Mouse (Mus musculus) megakaryocyte, embryonic 14.5 days (primary cell): ENCODE measurements around the gene Naa60. TPM values are rescaled to one million over a fixed set of nuclear protein-coding genes. Genes with fewer than 3 reads are reported as not detected.

Experiments used
- H3K27me3 ChIP-seq: replicated peaks from 2 replicates; pipeline ENCODE3; 2012; ENCODE audit warnings: inconsistent platforms
- H3K36me3 ChIP-seq: replicated peaks from 2 replicates; pipeline ENCODE3; 2012; ENCODE audit warnings: low read length, inconsistent platforms, mixed read lengths
- H3K4me1 ChIP-seq: 2 replicates; pipeline ENCODE4 v1.6.1; 2012; ENCODE audit warnings: inconsistent platforms
- H3K4me3 ChIP-seq: replicated peaks from 2 replicates; pipeline ENCODE3; 2012; ENCODE audit warnings: moderate library complexity, mild to moderate bottlenecking, inconsistent platforms
- H3K9me3 ChIP-seq: 2 replicates; pipeline ENCODE4 v1.6.1; 2012; ENCODE audit warnings: inconsistent platforms
- FLI1 ChIP-seq: IDR thresholded peaks from 2 replicates; pipeline ENCODE4 v1.6.1; 2012; ENCODE audit warnings: low read length, inconsistent platforms, mixed read lengths
- GATA1 ChIP-seq: IDR thresholded peaks from 3 replicates; pipeline ENCODE4 v1.6.1; 2012; ENCODE audit warnings: mixed read lengths, low read length, inconsistent platforms, borderline replicate concordance
- polyA plus RNA-seq: library from polyadenylated mRNA; stranded (reverse); fragments of >175 nt; gene quantifications from 2 replicates; pipeline ENCODE4 v1.2.3, GENCODE M21; 2012; ENCODE audit warnings: low replicate concordance; ENCODE audit not compliant: insufficient read depth

The Naa60 gene
- 30.2 and 49.6 TPM in 2 replicates for polyA plus RNA-seq

DNA sequence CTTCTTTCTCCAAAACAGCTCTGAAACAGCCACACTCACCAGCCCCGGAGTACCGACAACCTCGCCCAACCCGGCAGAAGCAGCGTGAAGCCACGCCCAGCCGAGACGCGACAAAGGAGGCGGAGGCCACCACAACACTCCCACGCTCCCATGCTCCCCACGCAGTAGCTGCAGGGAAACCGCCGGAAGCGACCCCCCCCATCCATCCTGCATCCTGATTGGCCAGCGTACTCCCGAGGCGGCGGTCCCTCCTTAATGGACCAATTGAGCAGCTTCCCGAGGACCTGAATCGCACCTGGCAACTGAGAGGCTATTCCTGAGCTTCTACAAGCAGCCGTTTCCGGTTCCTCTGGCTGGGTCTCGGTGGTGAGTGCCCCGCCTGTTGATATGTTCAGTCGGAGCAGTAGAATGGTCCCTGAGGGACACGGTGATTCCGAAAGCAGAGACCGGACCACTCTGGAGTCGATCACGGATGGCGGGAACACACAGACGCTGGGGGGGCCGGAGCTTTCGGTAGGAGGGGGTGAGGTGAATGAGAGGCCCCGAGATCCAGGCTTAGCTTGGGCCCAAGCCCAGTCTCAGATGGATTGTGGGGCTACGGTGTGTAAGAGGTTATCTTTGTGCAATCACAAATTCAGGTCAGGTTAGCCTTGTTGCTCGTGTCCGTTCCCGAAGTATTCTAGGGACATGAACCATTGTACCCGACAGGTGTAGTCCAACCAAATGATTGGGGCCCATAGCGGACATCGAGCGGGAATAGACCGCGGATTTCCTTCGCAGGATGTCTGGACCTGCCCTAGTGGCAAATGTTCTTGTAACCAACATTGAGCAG, at the start of gene Naa60:
TSS of gene Naa60 (plus strand) at position 160 of the 832 bp plus-strand sequence.
- Histone ChIP-seq H3K9me3 (no peaks in the 10 kb centered on the region), H3K27me3 (no peaks in the 10 kb centered on the region), H3K36me3 (peaks cover 48% of the 10 kb centered on the region), H3K4me1 (peaks cover 61% of the 10 kb centered on the region), H3K4me3 (peak within 1 kb of the TSS; percentile 97)
- TF ChIP-seq GATA1 (no peak), FLI1 (peak; percentile 46; the same call in 1 of the 2 replicates)

DNA sequence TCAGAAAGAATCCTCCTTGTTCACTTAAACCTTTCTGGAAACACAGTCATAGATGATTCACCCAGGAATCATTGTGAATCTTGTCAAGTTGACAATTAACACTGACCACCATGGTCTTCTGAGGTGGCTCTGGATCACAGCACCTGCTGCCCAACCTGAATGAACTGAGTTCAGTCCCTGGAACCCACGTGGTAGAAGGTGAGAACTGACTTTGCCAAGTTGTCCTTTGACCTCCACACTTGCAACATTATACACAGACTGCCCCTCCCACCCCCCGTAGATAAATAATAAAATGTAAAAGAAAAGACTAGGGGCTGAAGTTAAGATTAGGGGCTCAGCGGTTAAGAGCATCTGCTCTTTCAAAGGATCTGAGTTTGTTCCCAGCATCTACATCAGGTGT, 44.2 kb upstream of the Naa60 start:
- TF ChIP-seq FLI1 (no peak), GATA1 (no peak)
- Histone ChIP-seq H3K4me1 (peaks cover 7% of the 10 kb centered on the region; the same call in 1 of the 2 replicates), H3K9me3 (peaks cover 6% of the 10 kb centered on the region), H3K36me3 (no peaks in the 10 kb centered on the region), H3K4me3 (no peak overlapping the region), H3K27me3 (no peaks in the 10 kb centered on the region)

DNA sequence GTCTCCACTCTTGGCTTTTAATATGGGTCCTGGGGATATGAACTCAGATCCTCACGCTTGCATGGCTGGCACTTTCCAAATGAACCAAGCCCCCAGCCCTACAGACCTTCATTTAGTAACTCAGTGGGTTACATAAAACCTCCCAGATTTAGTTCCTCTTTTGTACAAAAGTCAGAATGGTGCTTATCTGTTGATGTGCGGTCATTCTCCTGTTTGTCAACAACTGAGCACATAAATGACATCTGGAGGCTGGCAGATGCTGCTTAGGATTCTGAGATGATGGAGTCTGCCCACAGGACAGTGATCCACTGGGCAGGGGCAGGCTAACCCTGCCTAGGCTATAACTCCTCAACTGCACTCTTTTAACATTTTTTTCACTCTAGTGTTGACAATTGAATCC, 42.4 kb upstream of the Naa60 start:
- H3K36me3 ChIP-seq = no peaks in the 10 kb centered on the region
- H3K27me3 ChIP-seq = no peaks in the 10 kb centered on the region
- TF ChIP-seq FLI1 = no peak
- TF ChIP-seq GATA1 = no peak
- H3K4me1 ChIP-seq = peaks cover 7% of the 10 kb centered on the region; the same call in 1 of the 2 replicates
- no peak overlapping the region for H3K4me3 ChIP-seq
- peaks cover 6% of the 10 kb centered on the region for H3K9me3 ChIP-seq

DNA sequence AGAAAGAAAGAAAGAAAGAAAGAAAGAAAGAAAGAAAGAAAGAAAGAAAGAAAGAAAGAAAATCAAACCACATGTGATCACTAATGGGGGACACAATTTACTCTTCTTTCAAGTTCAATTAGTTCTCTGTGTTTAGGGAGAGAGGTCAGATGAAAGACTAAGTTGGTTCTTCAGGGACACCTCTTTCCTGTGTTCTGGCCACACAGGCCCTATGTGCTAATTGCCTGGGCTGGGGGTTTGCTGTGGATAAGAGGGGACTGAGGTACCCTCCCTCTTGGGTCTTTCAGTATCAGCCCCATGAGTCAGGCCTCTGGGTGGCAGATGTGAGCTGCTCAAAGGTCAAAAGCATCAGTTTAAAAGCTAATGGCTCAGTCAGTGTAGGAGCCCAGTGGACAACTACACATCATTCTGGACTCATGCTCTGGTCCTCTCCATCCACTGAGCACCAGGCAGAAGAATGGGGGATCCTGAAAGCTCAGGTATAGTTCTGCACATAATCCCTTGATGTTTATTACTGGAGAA, 41.5 kb upstream of the Naa60 start, which contains the start of gene Olfr15:
TSS of gene Olfr15 (plus strand) at position 291 of the 522 bp plus-strand sequence.
- peaks cover 7% of the 10 kb centered on the region; the same call in 1 of the 2 replicates for H3K4me1 ChIP-seq
- H3K27me3 ChIP-seq = peaks cover 4% of the 10 kb centered on the region
- no peaks in the 10 kb centered on the region for H3K36me3 ChIP-seq
- peaks cover 5% of the 10 kb centered on the region for H3K9me3 ChIP-seq
- H3K4me3 ChIP-seq = no peak within 1 kb of the TSS
- TF ChIP-seq FLI1 (no peak), GATA1 (no peak)

DNA sequence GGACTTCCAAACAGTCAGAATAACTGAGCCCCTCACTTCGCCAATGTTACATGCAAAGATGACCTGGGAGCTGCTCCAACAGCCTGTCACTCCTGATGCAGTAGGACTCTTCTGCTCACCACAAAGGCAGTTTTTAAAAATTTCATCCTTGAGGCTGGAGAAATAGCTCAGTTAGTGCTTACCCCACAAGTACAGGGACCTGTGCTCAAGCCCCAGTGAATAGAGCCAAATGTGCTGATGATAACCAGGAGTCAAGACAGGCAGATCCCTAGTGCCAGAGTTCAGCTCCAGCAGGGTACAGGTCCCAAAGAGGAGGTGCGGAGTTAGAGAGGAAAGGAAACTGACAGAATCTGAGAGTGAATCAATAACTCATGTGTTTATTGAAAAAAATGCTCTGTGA, 36.7 kb upstream of the Naa60 start:
- TF ChIP-seq GATA1 (no peak), FLI1 (no peak)

DNA sequence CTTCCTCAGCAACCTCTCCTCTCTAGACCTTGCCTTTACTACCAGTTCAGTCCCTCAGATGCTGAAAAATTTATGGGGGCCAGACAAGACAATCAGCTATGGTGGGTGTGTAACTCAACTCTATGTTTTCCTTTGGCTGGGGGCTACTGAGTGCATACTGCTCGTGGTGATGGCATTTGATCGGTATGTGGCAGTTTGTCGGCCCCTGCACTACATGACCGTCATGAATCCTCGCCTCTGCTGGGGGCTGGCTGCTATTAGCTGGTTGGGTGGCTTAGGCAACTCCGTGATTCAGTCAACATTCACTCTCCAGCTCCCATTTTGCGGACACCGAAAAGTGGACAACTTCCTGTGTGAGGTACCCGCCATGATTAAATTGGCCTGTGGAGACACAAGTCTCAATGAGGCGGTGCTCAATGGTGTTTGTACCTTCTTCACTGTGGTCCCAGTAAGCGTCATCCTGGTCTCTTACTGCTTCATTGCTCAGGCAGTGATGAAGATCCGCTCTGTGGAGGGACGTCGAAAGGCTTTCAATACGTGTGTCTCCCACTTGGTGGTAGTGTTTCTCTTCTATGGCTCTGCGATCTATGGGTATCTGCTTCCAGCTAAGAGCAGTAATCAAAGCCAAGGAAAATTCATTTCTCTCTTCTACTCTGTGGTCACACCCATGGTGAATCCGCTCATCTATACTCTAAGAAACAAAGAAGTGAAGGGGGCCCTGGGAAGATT, 32.9 kb upstream of the Naa60 start:
- TF ChIP-seq GATA1 (no peak), FLI1 (no peak)

More for the DNA sequence above, 36.7 kb upstream of the Naa60 start:
- Histone ChIP-seq H3K4me3 (no peak overlapping the region), H3K9me3 (no peaks in the 10 kb centered on the region), H3K27me3 (peaks cover 16% of the 10 kb centered on the region), H3K36me3 (no peaks in the 10 kb centered on the region), H3K4me1 (peaks cover 18% of the 10 kb centered on the region)

DNA sequence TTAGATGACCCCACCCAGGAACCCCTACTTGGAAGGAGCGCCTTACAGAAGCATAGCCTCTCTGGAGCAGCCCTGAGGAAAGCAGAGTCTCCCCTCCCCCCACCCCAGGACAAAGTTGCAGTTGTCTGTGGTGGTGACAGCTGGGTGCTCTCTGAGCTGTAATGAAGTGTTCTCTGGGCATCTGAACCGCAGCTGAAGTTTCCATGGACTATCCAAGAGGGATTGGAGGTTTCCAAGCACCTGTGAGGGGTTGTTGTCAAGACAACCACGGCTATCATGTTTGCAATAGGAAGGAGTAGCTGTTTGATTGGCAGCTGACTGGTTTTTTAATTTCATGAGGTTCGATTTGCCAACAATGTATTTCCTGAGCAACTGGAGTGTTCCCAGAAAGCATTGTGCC, 29.2 kb upstream of the Naa60 start:
- H3K36me3 ChIP-seq = no peaks in the 10 kb centered on the region
- no peak for TF ChIP-seq FLI1
- no peak for TF ChIP-seq GATA1
- H3K4me1 ChIP-seq = peaks cover 57% of the 10 kb centered on the region
- no peak overlapping the region for H3K4me3 ChIP-seq
- H3K9me3 ChIP-seq = no peaks in the 10 kb centered on the region
- H3K27me3 ChIP-seq = peaks cover 7% of the 10 kb centered on the region

More for the DNA sequence above, 32.9 kb upstream of the Naa60 start:
- Histone ChIP-seq H3K27me3 (peaks cover 16% of the 10 kb centered on the region), H3K36me3 (no peaks in the 10 kb centered on the region), H3K4me1 (peaks cover 37% of the 10 kb centered on the region), H3K9me3 (no peaks in the 10 kb centered on the region), H3K4me3 (no peak overlapping the region)

DNA sequence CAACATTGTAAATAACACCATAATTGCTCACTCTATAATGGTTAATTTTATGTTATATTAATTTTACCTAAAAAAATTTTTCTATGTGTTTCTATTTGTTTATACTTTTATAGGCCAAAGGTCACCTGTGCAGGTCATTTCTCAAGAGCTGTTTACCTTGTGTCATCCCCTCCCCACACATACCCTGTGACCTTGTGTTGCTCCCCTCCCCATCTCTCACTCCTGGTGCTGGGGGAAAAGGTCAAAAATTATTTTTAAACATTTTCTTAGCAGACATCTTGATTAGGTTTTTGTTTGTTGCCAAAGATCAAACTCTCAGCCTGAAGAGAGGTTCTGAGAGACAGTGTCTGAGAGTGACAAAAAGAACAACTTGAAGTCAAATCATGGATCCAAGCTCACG, 28.4 kb upstream of the Naa60 start:
- H3K36me3 ChIP-seq = no peaks in the 10 kb centered on the region
- H3K27me3 ChIP-seq = peaks cover 4% of the 10 kb centered on the region
- TF ChIP-seq FLI1 (no peak), GATA1 (no peak)
- peaks cover 63% of the 10 kb centered on the region for H3K4me1 ChIP-seq
- H3K9me3 ChIP-seq = no peaks in the 10 kb centered on the region
- no peak overlapping the region for H3K4me3 ChIP-seq

DNA sequence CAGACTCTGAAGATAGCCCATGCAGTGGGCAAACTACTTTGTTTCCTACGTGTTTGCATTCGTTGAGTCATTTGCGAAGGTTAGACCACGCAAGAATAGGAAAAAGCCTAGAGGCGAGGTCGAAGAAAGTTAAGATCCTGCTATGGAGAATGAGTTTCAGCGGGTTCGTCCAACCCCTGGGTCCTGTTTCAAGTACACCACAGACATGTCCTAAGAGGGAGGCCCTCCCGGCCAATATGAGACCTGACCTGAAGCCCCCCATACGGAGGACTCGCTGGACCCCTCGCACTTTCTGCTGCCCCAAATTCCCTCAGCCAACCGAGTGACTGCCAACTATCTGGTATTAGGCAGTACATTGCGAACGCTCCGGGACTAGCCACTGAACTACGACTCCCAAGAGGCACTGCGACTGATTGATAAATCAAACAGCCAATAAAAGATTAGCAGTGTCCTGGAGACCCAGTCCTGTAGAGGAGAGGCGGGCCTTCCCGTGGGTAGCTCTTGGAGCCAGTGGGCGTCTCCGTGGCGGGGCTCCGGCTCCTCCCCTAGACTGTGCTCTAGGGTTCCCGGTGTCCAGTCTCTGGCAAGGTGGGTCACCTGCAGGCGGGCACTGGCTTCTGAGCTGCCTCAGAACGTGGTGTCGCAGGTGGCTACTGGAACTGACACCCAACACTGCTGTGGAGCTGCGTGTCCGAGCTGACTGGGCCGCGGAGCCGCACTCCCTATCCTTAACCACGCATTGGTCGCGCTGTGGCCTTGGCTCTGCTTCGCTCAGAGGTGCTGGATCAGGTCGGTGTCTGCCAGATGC, 25.3 kb upstream of the Naa60 start, which contains the start of gene Zfp174:
TSS of gene Zfp174 (plus strand) at position 558 of the 808 bp plus-strand sequence.
- Histone ChIP-seq H3K4me3 (peak within 1 kb of the TSS; percentile 100), H3K4me1 (peaks cover 75% of the 10 kb centered on the region), H3K36me3 (peaks cover 17% of the 10 kb centered on the region), H3K27me3 (no peaks in the 10 kb centered on the region), H3K9me3 (no peaks in the 10 kb centered on the region)
- TF ChIP-seq GATA1 (no peak), FLI1 (no peak)
